In genomic region chr2:152693233-152693632, GRCm38 (mm10) we compare ENCODE assay signal across 8 mouse cellular contexts. TPM values are rescaled to one million over a fixed set of nuclear protein-coding genes. Genes with fewer than 3 reads are reported as not detected.
DNase-seq lines count a peak whose midpoint lies in the region; ATAC-seq lines count a peak whose summit lies in the region.

No protein-coding gene starts in this region.

- peak overlapping the region; percentile 7; the same call in 1 of the 2 replicates for H3K4me3 ChIP-seq in kidney, embryonic 14.5 days (ENCODE audit: low read length)
- no peak overlapping the region for H3K4me3 ChIP-seq in liver, embryonic 16.5 days (ENCODE audit: low read depth, low read length)
- H3K4me3 ChIP-seq in neural tube, embryonic 11.5 days (ENCODE audit: low read depth, low read length) = no peak overlapping the region; the same call in 1 of the 2 replicates

- no peak overlapping the region for H3K27ac ChIP-seq in kidney, embryonic 14.5 days (ENCODE audit: low read depth, low read length)
- H3K27ac ChIP-seq in liver, embryonic 16.5 days (ENCODE audit: low read length) = no peak overlapping the region
- no peak overlapping the region for H3K27ac ChIP-seq in neural tube, embryonic 11.5 days (ENCODE audit: low read depth, low read length)

- H3K9ac ChIP-seq in kidney, embryonic 14.5 days (ENCODE audit: low read depth, low read length) = peak overlapping the region; percentile 24; the same call in 1 of the 2 replicates
- no peak overlapping the region for H3K9ac ChIP-seq in liver, embryonic 16.5 days (ENCODE audit: low read depth, low read length)
- H3K9ac ChIP-seq in neural tube, embryonic 11.5 days (ENCODE audit: low read length) = peak overlapping the region; percentile 37; the same call in 1 of the 2 replicates

- H3K4me2 ChIP-seq in kidney, embryonic 14.5 days (replicated peaks; ENCODE audit: low read depth, low read length) = peak overlapping the region; percentile 12; the same call in 1 of the 2 replicates
- H3K4me2 ChIP-seq in liver, embryonic 16.5 days (ENCODE audit: low read depth, low read length) = peak overlapping the region; percentile 27; the same call in 1 of the 2 replicates
- peak overlapping the region; percentile 29 for H3K4me2 ChIP-seq in neural tube, embryonic 11.5 days (ENCODE audit: low read depth)

- no peaks in the 10 kb centered on the region for H3K4me1 ChIP-seq in kidney, embryonic 14.5 days (ENCODE audit: control insufficient read depth, insufficient read depth, low read length)
- H3K4me1 ChIP-seq in liver, embryonic 16.5 days (ENCODE audit: control insufficient read depth, low read depth, low read length) = no peaks in the 10 kb centered on the region; the same call in 1 of the 2 replicates
- peaks cover 4% of the 10 kb centered on the region; the same call in 1 of the 2 replicates for H3K4me1 ChIP-seq in neural tube, embryonic 11.5 days (ENCODE audit: control insufficient read depth, insufficient read depth, low read length)

- peak; percentile 85 for DNase-seq in adipocyte (ENCODE audit: low spot score)
- peak; percentile 69 for DNase-seq in embryo, embryonic 11.5 days (ENCODE audit: low read depth, low spot score)
- peak; percentile 66 for DNase-seq in heart, adult 8-10 months (ENCODE audit: low spot score)
- DNase-seq in neural tube, embryonic 11.5 days (ENCODE audit: low spot score) = peak; percentile 80
- peak; percentile 75 for DNase-seq in thymus, postnatal 14 days

- 21% methylated on average over 9 of the region's 9 CpGs for WGBS in kidney, embryonic 14.5 days
- 12% methylated on average over 9 of the region's 9 CpGs for WGBS in liver, embryonic 16.5 days (ENCODE audit: insufficient replicate concordance)
- WGBS in neural tube, embryonic 11.5 days = 19% methylated on average over 9 of the region's 9 CpGs

- H3K9me3 ChIP-seq in kidney, embryonic 14.5 days (ENCODE audit: control insufficient read depth, low read length) = no peaks in the 10 kb centered on the region
- H3K9me3 ChIP-seq in liver, embryonic 16.5 days (replicated peaks; ENCODE audit: control insufficient read depth, low read length) = no peaks in the 10 kb centered on the region
- no peaks in the 10 kb centered on the region for H3K9me3 ChIP-seq in neural tube, embryonic 11.5 days (ENCODE audit: control insufficient read depth, low read length)

- ATAC-seq in CD4-positive, CD25-positive, alpha-beta regulatory T cell, adult 4 months = peak; percentile 66
- peak; percentile 37; the same call in 1 of the 2 replicates for ATAC-seq in kidney, embryonic 14.5 days (ENCODE audit: low FRiP score, low TSS enrichment)
- no peak for ATAC-seq in liver, embryonic 16.5 days (ENCODE audit: low read depth)
- ATAC-seq in neural tube, embryonic 11.5 days (ENCODE audit: insufficient read depth, low FRiP score, low TSS enrichment) = peak; percentile 46; the same call in 1 of the 2 replicates

- H3K36me3 ChIP-seq in kidney, embryonic 14.5 days (ENCODE audit: control insufficient read depth, insufficient read depth, low read length) = peaks cover 69% of the 10 kb centered on the region
- H3K36me3 ChIP-seq in liver, embryonic 16.5 days (ENCODE audit: control insufficient read depth, insufficient read depth) = peaks cover 15% of the 10 kb centered on the region; the same call in 1 of the 2 replicates
- H3K36me3 ChIP-seq in neural tube, embryonic 11.5 days (ENCODE audit: control insufficient read depth, insufficient read depth, low read length) = peaks cover 11% of the 10 kb centered on the region

- no peaks in the 10 kb centered on the region for H3K27me3 ChIP-seq in kidney, embryonic 14.5 days (ENCODE audit: control insufficient read depth, insufficient read depth, low read length)
- no peaks in the 10 kb centered on the region for H3K27me3 ChIP-seq in liver, embryonic 16.5 days (ENCODE audit: control insufficient read depth, insufficient read depth, low read depth, low read length)
- H3K27me3 ChIP-seq in neural tube, embryonic 11.5 days (ENCODE audit: control insufficient read depth, insufficient read depth, low read length) = no peaks in the 10 kb centered on the region

RNA-seq across cellular contexts. Expression of gene Mcts2, which starts 6.4 kb away (rescaled TPM):
- 1 to 10 TPM; 3.7 to 3.9 TPM for polyA plus RNA-seq in CD4-positive, CD25-positive, alpha-beta regulatory T cell, adult 4 months (2017; shearing (Covaris generic))
- total RNA-seq in heart, adult 8-10 months (2022) = 10 to 100 TPM; 15.0 to 19.6 (median 16.6) TPM
- 35.4 and 40.8 TPM in 2 replicates for polyA plus RNA-seq in kidney, embryonic 14.5 days (2014; fragmentation: Nextera tagmentation; extraction: Ambion mirVana)
- 10.2 and 11.1 TPM in 2 replicates for polyA plus RNA-seq in liver, embryonic 16.5 days (2015; fragmentation: Nextera tagmentation; extraction: Ambion mirVana)
- polyA plus RNA-seq in neural tube, embryonic 11.5 days (2014; fragmentation: Nextera tagmentation; extraction: Ambion mirVana) = 39.1 and 40.6 TPM in 2 replicates

RNA-seq across cellular contexts. Expression of gene H13, which starts 24.0 kb away (rescaled TPM):
- polyA plus RNA-seq in CD4-positive, CD25-positive, alpha-beta regulatory T cell, adult 4 months (2017; shearing (Covaris generic)) = 10 to 100 TPM; 76.1 to 76.2 TPM
- total RNA-seq in heart, adult 8-10 months (2022) = 10 to 100 TPM; 34.4 to 36.3 (median 35.1) TPM
- polyA plus RNA-seq in kidney, embryonic 14.5 days (2014; fragmentation: Nextera tagmentation; extraction: Ambion mirVana) = 127 and 147 TPM in 2 replicates
- polyA plus RNA-seq in liver, embryonic 16.5 days (2015; fragmentation: Nextera tagmentation; extraction: Ambion mirVana) = 45.5 and 52.7 TPM in 2 replicates
- polyA plus RNA-seq in neural tube, embryonic 11.5 days (2014; fragmentation: Nextera tagmentation; extraction: Ambion mirVana) = 123 TPM in 2 replicates

RNA-seq across cellular contexts. Expression of gene Id1, which starts 42.8 kb away (rescaled TPM):
- under 1 TPM; 0.75 to 0.82 TPM for polyA plus RNA-seq in CD4-positive, CD25-positive, alpha-beta regulatory T cell, adult 4 months (2017; shearing (Covaris generic))
- total RNA-seq in heart, adult 8-10 months (2022) = 10 to 100 TPM; 43.3 to 63.6 (median 58.4) TPM
- polyA plus RNA-seq in kidney, embryonic 14.5 days (2014; fragmentation: Nextera tagmentation; extraction: Ambion mirVana) = 129 and 178 TPM in 2 replicates
- polyA plus RNA-seq in liver, embryonic 16.5 days (2015; fragmentation: Nextera tagmentation; extraction: Ambion mirVana) = 18.1 and 18.8 TPM in 2 replicates
- 116 and 129 TPM in 2 replicates for polyA plus RNA-seq in neural tube, embryonic 11.5 days (2014; fragmentation: Nextera tagmentation; extraction: Ambion mirVana)

Comparison
In these comparisons a context has a peak if more than half of its experiments do, and no peak if none do; other contexts are left out.
1. RNA of gene Id1, which starts 42.8 kb away (polyA plus RNA-seq): 129 to 178 TPM in kidney, embryonic 14.5 days, 116 to 129 TPM in neural tube, embryonic 11.5 days and 18.1 to 18.8 TPM in liver, embryonic 16.5 days; 0.75 to 0.82 TPM in CD4-positive, CD25-positive, alpha-beta regulatory T cell, adult 4 months; every median in the first group is over 10 times any median in the second.
2. Peak in every context shown above with its lines, with median percentiles within 50 percentile points of each other: DNase-seq and H3K4me2 ChIP-seq.